Mouse (Mus musculus) olfactory bulb, adult 2 months (tissue): Measurements from ENCODE around the gene Mapk9. TPM values are rescaled to one million over a fixed set of nuclear protein-coding genes. Genes with fewer than 3 reads are reported as not detected.

Source experiments
- H3K27ac ChIP-seq: fragments of 200-500 bp; 2 replicates; pipeline ENCODE4 v1.5.1; 2012; ENCODE audit warnings: low read depth, low read length; ENCODE audit not compliant: insufficient read depth
- H3K4me1 ChIP-seq: fragments of 200-500 bp; 2 replicates; pipeline ENCODE4 v1.6.1; 2012; ENCODE audit warnings: low read length; ENCODE audit not compliant: control insufficient read depth, insufficient read depth
- H3K4me3 ChIP-seq: fragments of 200-500 bp; 2 replicates; pipeline ENCODE4 v1.5.1; 2012; ENCODE audit warnings: mild to moderate bottlenecking, low read depth, low read length, moderate library complexity; ENCODE audit not compliant: insufficient read depth
- CTCF ChIP-seq: fragments of 200-500 bp; IDR thresholded peaks from 2 replicates; pipeline ENCODE4 v1.5.1; 2012; ENCODE audit warnings: low read depth, mild to moderate bottlenecking, low read length, moderate library complexity; ENCODE audit not compliant: insufficient read depth
- POLR2A ChIP-seq: fragments of 200-500 bp; IDR thresholded peaks from 2 replicates; pipeline ENCODE4 v1.6.1; 2012; ENCODE audit warnings: mild to moderate bottlenecking, low read depth, low read length, moderate library complexity; ENCODE audit not compliant: insufficient read depth
- WGBS: fragments of 180-500 bp; shearing (Covaris S2); methylation state at CpG from one replicate; pipeline ENCODE4 v1.1.7; 2018; 5-methylcytosine and 5-hydroxymethylcytosine counted together
- polyA plus RNA-seq: library from polyadenylated mRNA; stranded (reverse); fragments of >200 nt; gene quantifications from 2 replicates; pipeline ENCODE4 v1.2.4, GENCODE M21; 2012; ENCODE audit warnings: low replicate concordance; ENCODE audit not compliant: missing spikeins, insufficient read depth, insufficient read length

The Mapk9 gene
- polyA plus RNA-seq, 1 experiment, result not detected

GRCm38 (mm10) chr11:49872779-49873178 lies 26.2 kb downstream of the Mapk9 start:
- no peak overlapping the region for H3K27ac ChIP-seq
- TF ChIP-seq CTCF, result no peak
- TF ChIP-seq POLR2A, result no peak
- no peak overlapping the region for H3K4me3 ChIP-seq
- peaks cover 6% of the 10 kb centered on the region; the same call in 1 of the 2 replicates for H3K4me1 ChIP-seq
- 90% methylated on average over 6 of the region's 6 CpGs for WGBS

- Histone ChIP-seq H3K4me1 (0 out of 2 replicates have a peak, but pooled peaks cover 4% of the 10 kb centered on the region), H3K27ac (no peak overlapping the region), H3K4me3 (no peak overlapping the region)
- 85% methylated on average over 8 of the region's 8 CpGs for WGBS
- TF ChIP-seq CTCF (no peak), POLR2A (no peak)
Observed at GRCm38 (mm10) chr11:49876948-49877817, 30.6 kb downstream of the Mapk9 start.

DNA sequence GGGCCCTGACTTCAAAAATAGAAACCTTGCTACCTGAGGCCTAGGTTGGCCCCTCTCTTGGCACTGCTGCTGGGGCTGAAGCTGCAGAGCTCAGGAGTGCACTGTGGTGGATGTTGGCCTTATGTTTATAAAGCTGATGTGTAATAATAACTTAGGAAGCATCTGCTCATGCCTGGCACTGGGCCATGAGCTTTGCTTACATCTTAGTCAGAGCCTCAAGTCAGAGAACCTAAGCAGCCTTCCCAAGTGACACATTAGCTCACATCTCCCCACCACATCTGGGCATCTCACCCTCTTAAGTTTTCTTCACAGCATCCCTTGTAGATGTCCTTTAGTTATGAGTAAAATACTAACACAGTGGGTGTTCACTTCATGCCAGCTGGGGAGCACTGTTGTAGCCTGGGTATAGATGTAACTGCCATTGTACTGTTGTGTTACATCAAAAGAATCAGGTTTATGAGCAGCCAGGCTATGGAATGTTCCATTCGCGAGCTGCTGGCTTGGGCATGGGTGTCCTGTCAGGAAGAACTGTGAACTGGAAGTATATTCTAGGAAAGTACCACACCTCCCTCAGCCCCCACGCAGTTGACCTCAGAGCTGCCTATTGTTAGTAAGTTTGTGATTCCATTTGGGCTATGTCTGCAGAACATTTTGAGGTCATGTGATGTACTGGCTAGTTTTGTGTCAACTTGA lies 33.5 kb downstream of the Mapk9 start:
- 0 out of 2 replicates have a peak, but pooled peaks cover 4% of the 10 kb centered on the region for H3K4me1 ChIP-seq
- 74% methylated on average over 3 of the region's 3 CpGs for WGBS
- H3K27ac ChIP-seq, result peak overlapping the region; percentile 2; the same call in 1 of the 2 replicates
- H3K4me3 ChIP-seq, result no peak overlapping the region
- TF ChIP-seq CTCF, result no peak
- TF ChIP-seq POLR2A, result no peak

DNA sequence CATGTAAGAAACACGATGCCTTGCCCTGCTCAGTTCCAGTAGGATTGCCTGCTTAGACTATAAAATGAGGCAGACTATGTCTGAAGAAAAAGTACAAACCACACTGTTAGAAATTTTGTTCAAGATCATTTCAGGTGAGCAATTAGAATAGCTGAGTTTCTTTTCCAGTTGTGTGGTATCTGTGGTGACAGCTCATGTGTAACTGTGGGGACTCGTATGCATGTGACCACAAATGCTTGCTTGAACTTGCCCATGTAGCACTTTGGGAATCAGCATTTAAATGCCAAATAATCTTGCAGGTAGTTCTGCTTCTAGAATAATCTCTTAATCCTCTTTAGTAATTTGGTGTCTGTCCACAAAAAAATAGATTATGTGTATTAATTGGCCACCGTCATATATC lies 36.8 kb downstream of the Mapk9 start:
- Histone ChIP-seq H3K27ac (no peak overlapping the region), H3K4me1 (no peaks in the 10 kb centered on the region), H3K4me3 (no peak overlapping the region)
- WGBS, result 90% methylated on average over 3 of the region's 3 CpGs
- no peak for TF ChIP-seq CTCF

DNA sequence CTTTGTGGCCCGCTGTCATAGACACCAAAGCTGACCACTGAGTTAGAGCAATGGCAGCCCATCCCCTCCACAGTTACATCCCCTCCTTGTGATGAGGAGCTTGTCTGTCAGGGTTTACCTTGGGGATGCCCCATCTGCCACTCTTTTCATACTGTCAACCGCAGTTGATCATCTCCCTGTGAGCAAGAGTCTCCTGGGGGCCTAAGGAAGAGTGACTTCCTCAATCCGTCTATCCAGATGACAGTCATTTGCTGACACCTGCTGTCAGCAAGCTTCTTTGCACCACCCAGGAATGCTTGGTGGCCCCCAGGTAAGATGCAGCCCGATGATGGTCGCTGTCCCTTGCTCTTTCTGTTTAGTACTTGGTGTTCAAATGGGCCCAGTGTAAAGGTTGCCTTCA lies 41.9 kb downstream of the Mapk9 start:
- TF ChIP-seq POLR2A (no peak), CTCF (no peak)
- 84% methylated on average over 5 of the region's 5 CpGs for WGBS
- Histone ChIP-seq H3K4me3 (no peak overlapping the region), H3K27ac (no peak overlapping the region), H3K4me1 (no peaks in the 10 kb centered on the region)

GRCm38 (mm10) chr11:49891993-49892392 lies 45.4 kb downstream of the Mapk9 start:
- no peak overlapping the region for H3K27ac ChIP-seq
- 92% methylated on average over 5 of the region's 5 CpGs for WGBS
- H3K4me3 ChIP-seq, result no peak overlapping the region
- no peaks in the 10 kb centered on the region for H3K4me1 ChIP-seq
- no peak for TF ChIP-seq POLR2A
- TF ChIP-seq CTCF, result no peak

- Histone ChIP-seq H3K4me1 (no peaks in the 10 kb centered on the region), H3K27ac (no peak overlapping the region), H3K4me3 (no peak overlapping the region)
- TF ChIP-seq POLR2A (no peak), CTCF (no peak)
- 68% methylated on average over 11 of the region's 11 CpGs for WGBS
Observed at GRCm38 (mm10) chr11:49893806-49894205, 47.3 kb downstream of the Mapk9 start.

DNA sequence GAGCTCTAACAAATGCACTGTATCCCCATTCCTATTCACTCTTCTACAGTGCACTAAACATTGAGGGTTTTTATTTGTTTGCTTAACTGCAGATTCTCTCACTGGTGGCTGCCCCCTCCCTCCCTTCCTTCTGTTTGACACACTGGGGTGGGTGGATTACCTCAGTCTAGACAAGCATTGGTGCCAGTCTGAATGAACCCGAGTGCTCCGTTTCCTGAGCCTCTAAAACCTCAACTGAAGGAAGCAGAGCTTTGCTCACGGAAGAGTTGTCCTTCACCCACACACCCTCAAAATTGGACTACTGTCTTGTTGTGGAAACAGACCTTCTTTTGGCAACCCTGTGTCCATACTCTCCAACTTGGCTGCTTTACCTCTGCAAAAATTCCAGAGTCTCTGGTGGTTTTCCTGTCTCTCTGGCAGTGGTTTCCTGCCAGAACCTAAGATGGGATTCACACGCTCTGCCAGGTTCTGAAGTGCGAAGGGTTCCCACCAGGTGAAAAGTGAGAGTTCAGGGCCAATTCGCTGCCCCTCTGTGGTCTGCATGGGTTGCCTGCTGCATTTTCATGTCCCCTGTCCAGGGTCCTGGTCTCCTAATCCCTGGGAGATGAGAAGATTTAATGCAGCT lies 49.5 kb downstream of the Mapk9 start:
- Histone ChIP-seq H3K4me1 (no peaks in the 10 kb centered on the region), H3K27ac (no peak overlapping the region), H3K4me3 (no peak overlapping the region)
- 61% methylated on average over 6 of the region's 6 CpGs for WGBS
- TF ChIP-seq POLR2A, result no peak

- H3K4me3 ChIP-seq, result no peak overlapping the region
- TF ChIP-seq POLR2A (no peak), CTCF (no peak)
- WGBS, result 75% methylated on average over 6 of the region's 6 CpGs
- H3K27ac ChIP-seq, result no peak overlapping the region
- H3K4me1 ChIP-seq, result peaks cover 10% of the 10 kb centered on the region
Observed at GRCm38 (mm10) chr11:49900043-49900442, 53.5 kb downstream of the Mapk9 start.
